Mouse (Mus musculus): ENCODE results near the gene Ifit1bl1. TPM values are rescaled to one million over a fixed set of nuclear protein-coding genes. Genes with fewer than 3 reads are reported as not detected.

Gene Ifit1bl1
- polyA plus RNA-seq (2017; shearing (Covaris generic)): 10.3 TPM

DNA sequence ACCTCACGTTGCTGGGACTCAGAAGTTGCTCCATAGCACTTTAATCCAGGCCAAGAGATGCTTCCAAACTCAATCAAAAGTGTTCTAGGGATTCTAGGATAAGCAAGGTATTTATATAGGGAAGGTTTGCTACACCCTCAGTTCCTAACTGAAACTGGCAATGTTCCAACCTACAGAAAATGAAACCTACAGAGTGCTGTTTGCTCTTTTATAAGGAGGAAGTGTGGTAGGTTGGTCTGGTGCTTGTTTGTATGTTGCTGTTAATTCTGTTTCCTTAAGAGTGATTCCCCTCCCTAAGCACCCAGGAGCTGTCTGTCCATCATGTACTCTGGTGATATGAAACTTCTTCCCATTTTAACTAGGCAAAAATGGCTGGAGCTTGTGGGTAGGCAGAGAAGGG lies at the start of gene Ifit1bl1:
Gene Ifit1bl1 (minus strand): TSS at position 69 of the 400 bp plus-strand sequence.

DNA sequence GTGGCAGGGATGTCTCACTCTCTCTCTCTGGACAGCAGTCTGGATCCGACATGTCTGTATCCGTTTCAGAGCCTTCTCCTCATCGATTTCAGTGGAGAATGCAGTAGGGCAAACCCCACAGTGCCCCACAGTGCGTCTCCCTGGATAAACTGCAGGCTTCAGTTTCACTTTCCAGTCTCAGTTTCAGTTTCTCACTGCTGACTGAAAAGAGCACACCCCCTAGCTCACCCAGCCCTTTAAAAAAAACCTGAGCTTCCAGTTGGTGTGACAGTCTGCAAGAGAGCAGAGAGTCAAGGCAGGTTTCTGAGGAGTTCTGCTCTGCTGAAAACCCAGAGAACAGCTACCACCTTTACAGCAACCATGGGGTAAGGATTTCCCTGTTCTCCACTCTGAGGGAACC lies 38.9 kb upstream of the Ifit1bl1 start, which contains the start of the genes Ifit1bl2 and Ifit1:
Gene Ifit1bl2 (minus strand): TSS at position 121 of the 400 bp plus-strand sequence.
Gene Ifit1 (plus strand): TSS at position 249 of the 400 bp plus-strand sequence.

DNA sequence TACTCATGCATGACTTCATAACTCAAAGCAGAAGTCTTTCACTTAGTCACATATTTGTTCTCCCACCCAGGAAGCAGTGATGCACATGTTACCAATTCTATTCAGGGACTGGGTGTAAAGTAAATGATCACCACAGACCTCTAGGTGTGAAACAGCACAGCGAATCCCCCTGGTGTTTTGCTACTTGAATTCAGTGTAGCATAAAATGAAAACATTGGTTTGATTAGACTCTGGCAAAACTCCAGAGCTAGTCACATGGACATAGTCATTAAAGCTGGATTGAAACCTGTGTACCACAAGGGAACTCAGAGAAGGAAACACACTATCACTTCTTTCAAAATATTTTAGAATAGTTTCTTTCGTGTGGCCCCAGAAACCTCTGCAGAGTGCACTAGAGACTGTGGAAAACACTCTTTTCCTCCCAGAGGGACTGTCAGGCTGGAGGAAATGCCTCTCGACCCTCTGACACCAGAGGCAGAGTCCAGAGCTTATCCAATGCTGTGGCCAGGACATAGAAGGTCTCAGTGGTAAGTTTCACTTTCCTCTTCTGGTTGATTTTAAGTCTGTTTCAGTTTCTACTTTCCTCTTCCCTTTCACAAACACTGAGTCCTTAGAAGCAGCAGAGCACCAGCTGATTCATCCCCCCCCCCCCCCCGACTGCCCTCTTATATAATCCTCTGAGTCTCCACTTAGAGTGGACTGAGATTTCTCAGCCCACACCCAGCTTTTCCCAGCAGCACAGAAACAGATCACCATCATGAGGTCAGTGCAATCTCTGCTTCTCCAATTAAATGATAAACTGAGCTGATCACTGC lies 5.7 kb upstream of the Ifit1bl1 start, which contains the start of gene Ifit3b:
Gene Ifit3b (plus strand): TSS at position 734 of the 815 bp plus-strand sequence.

DNA sequence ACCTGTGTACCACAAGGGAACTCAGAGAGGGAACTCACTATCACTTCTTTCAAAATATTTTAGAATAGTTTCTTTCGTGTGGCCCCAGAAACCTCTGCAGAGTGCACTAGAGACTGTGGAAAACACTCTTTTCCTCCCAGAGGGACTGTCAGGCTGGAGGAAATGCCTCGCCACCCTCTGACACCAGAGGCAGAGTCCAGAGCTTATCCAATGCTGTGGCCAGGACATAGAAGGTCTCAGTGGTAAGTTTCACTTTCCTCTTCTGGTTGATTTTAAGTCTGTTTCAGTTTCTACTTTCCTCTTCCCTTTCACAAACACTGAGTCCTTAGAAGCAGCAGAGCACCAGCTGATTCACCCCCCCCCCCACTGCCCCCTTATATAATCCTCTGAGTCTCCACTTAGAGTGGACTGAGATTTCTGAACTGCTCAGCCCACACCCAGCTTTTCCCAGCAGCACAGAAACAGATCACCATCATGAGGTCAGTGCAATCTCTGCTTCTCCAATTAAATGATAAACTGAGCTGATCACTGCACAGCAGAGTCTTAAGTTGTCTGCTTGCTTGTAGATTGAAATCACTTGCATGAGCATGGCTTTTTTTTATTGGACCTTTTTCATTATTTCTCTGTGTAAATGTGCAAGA lies 18.5 kb downstream of the Ifit1bl1 start, which contains the start of gene Ifit3:
Gene Ifit3 (plus strand): TSS at position 406 of the 641 bp plus-strand sequence.

DNA sequence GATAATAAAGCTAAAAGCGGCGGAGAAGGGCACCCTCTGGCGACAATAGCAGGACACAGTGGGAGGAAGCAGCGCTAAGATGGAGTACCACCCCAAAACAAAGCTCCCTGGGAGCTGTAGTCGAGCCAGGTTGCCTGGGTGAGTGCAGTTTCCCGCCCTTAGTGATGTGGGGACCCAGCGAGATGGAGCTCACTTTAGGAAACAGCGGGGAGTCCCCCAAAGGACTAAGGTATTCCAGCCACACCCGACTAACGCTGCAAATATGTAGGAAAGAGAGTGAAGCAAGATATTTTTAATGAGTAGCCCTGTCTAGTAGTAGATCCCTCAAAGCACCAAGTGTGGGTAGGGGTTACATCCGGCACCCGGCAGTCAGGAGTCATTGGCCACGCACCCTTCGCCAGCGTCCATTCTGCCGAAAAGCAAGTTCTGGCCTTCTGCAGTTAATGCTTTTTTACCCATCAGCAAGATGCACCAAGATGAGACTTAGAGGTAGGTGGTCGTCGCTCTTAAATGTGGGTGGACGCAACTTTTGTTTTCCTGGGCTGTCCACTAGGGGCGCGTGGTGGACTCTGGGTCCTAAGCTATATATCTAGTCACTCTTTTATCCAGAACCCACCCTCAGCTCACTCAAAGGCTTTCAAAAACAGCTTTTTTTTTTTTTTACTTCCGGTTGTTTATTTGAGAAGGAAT lies 51.1 kb downstream of the Ifit1bl1 start, which contains the start of gene Ifit2:
Gene Ifit2 (plus strand): TSS at position 161 of the 690 bp plus-strand sequence.

Other genes starting within 250 kb of the Ifit1bl1 start
- not detected for gene Ch25h, start 126.8 kb downstream of the Ifit1bl1 start, polyA plus RNA-seq (2017; shearing (Covaris generic))
- gene Lipa, start 74.5 kb downstream of the Ifit1bl1 start, polyA plus RNA-seq (2017; shearing (Covaris generic)): 85.8 TPM
- gene Ifit2, start 51.3 kb downstream of the Ifit1bl1 start, polyA plus RNA-seq (2017; shearing (Covaris generic)): 17.6 TPM
- 4.6 TPM for gene Ifit3, start 18.4 kb downstream of the Ifit1bl1 start, polyA plus RNA-seq (2017; shearing (Covaris generic))
- 0.46 TPM for gene Ifit3b, start 6.0 kb upstream of the Ifit1bl1 start, polyA plus RNA-seq (2017; shearing (Covaris generic))
- gene Ifit1bl2, start 38.8 kb upstream of the Ifit1bl1 start, polyA plus RNA-seq (2017; shearing (Covaris generic)): 0.34 TPM
- 4.4 TPM for gene Ifit1, start 38.9 kb upstream of the Ifit1bl1 start, polyA plus RNA-seq (2017; shearing (Covaris generic))
- gene Slc16a12, start 145.3 kb upstream of the Ifit1bl1 start, polyA plus RNA-seq (2017; shearing (Covaris generic)): not detected

Measured in naive thymus-derived CD4-positive, alpha-beta T cell, adult 5 months (primary cell).